Mouse (Mus musculus) midbrain, embryonic 11.5 days (tissue): ENCODE data around the gene Rab20. TPM values are rescaled to one million over a fixed set of nuclear protein-coding genes. Genes with fewer than 3 reads are reported as not detected.
A peak's percentile ranks its signal among the peaks of the same experiment; 100 is the strongest.

Experiments used
- ATAC-seq: fragments of 200-750 bp; cut with Nextera tagmentation; 2 replicates; pipeline ENCODE4 v1.8.0; 2017; ENCODE audit warnings: moderate TSS enrichment, moderate library complexity; ENCODE audit not compliant: low FRiP score
- DNase-seq: peaks from one replicate; pipeline ENCODE4 v3.0.0; 2015; ENCODE audit warnings: low spot score; ENCODE audit errors: missing footprints
- H3K27ac ChIP-seq: fragments of 300-500 bp; sonication (generic); 2 replicates; pipeline ENCODE4 v1.5.1; 2014; ENCODE audit warnings: low read depth, low read length
- H3K27me3 ChIP-seq: fragments of 300-500 bp; sonication (generic); 2 replicates; pipeline ENCODE4 v1.6.1; 2014; ENCODE audit warnings: mild to moderate bottlenecking, low read length, moderate library complexity, mixed read lengths; ENCODE audit not compliant: control insufficient read depth, insufficient read depth
- H3K36me3 ChIP-seq: fragments of 300-500 bp; sonication (generic); 2 replicates; pipeline ENCODE4 v1.6.1; 2014; ENCODE audit warnings: mild to moderate bottlenecking, low read length, moderate library complexity, mixed read lengths; ENCODE audit not compliant: control insufficient read depth, insufficient read depth
- H3K4me1 ChIP-seq: fragments of 300-500 bp; sonication (generic); 2 replicates; pipeline ENCODE4 v1.6.1; 2014; ENCODE audit warnings: low read length; ENCODE audit not compliant: control insufficient read depth, insufficient read depth
- H3K4me2 ChIP-seq: fragments of 300-500 bp; sonication (generic); 2 replicates; pipeline ENCODE4 v1.6.1; 2014; ENCODE audit warnings: mild to moderate bottlenecking, moderate library complexity
- H3K4me3 ChIP-seq: fragments of 300-500 bp; sonication (generic); 2 replicates; pipeline ENCODE4 v1.5.1; 2014; ENCODE audit warnings: low read depth, low read length
- H3K9ac ChIP-seq: fragments of 300-500 bp; sonication (generic); 2 replicates; pipeline ENCODE4 v1.6.1; 2014; ENCODE audit warnings: low read length
- H3K9me3 ChIP-seq: fragments of 300-500 bp; sonication (generic); 2 replicates; pipeline ENCODE4 v1.6.1; 2016; ENCODE audit warnings: low read length; ENCODE audit not compliant: control insufficient read depth
- WGBS: fragments of 180-500 bp; shearing (Covaris S2); extraction: QIAGEN DNeasy Blood & Tissue Kit; methylation state at CpG from one replicate; pipeline ENCODE4 v1.1.7; 2014; 5-methylcytosine and 5-hydroxymethylcytosine counted together
- polyA plus RNA-seq: library from polyadenylated mRNA; unstranded; fragments of >200 nt; fragmentation: Nextera tagmentation; extraction: Ambion mirVana; gene quantifications from 2 replicates; pipeline ENCODE4 v1.2.1, GENCODE M21; 2014

Rab20 gene
- polyA plus RNA-seq, 1 experiment from 2014 or later = 0.63 TPM

DNA sequence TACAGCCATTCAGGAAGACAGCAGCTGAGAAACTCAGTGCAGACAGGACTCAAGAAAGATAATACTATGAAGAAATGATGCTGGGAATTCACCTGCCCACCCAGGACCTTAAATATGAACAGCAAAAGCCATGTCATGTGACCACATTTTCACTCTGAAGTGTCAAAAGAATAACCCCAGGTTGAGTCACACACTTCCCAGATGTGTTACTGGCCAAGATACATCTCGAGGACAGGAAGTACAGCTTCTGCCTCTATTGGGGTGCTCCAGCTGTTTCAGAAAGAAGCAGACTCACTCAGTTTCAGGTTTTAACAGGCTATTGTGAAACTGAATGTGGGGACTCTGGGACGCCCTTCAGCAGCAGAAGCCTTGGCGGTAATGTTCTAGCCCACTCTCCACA, 26.0 kb downstream of the Rab20 start:
- WGBS = 71% methylated on average over 3 of the region's 3 CpGs
- H3K27me3 ChIP-seq = no peaks in the 10 kb centered on the region
- no peak overlapping the region for H3K27ac ChIP-seq
- no peak for ATAC-seq
- H3K9me3 ChIP-seq = no peaks in the 10 kb centered on the region
- peaks cover 24% of the 10 kb centered on the region for H3K4me1 ChIP-seq
- no peak overlapping the region for H3K4me3 ChIP-seq
- peak; percentile 78 for DNase-seq
- no peaks in the 10 kb centered on the region for H3K36me3 ChIP-seq
- no peak overlapping the region for H3K9ac ChIP-seq
- H3K4me2 ChIP-seq = no peak overlapping the region

DNA sequence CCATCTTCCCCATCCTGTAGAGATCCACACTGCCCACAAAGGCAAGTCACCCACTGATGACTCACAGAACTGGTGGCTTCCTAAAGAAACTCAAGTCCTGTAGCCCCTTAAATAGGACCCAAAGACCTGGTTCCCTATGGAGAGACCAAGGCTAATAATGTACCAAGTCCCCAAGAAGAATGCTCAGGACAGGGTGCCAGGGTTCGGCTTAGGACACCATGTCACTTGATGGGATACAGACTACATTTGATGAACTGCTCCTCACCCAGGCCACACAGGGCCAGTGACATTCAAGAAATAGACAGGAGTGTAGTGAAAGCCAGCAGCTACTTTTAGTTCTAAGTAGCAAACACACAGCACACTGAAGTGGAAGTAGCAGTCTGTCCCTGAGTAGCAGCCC, 26.4 kb downstream of the Rab20 start:
- H3K4me1 ChIP-seq = peaks cover 24% of the 10 kb centered on the region
- 94% methylated on average over 1 of the region's 1 CpGs for WGBS
- no peak overlapping the region for H3K27ac ChIP-seq

GRCm38 (mm10) chr8:11450184-11451113, 28.1 kb downstream of the Rab20 start:
- 31% methylated on average over 8 of the region's 8 CpGs for WGBS
- Histone ChIP-seq H3K4me1 (peaks cover 24% of the 10 kb centered on the region), H3K4me3 (no peak overlapping the region), H3K9me3 (no peaks in the 10 kb centered on the region), H3K36me3 (no peaks in the 10 kb centered on the region), H3K4me2 (no peak overlapping the region), H3K27me3 (no peaks in the 10 kb centered on the region), H3K9ac (no peak overlapping the region), H3K27ac (no peak overlapping the region)
- DNase-seq = peak; percentile 88
- no peak for ATAC-seq

More for the DNA sequence above, 26.4 kb downstream of the Rab20 start:
- Histone ChIP-seq H3K9ac (no peak overlapping the region), H3K9me3 (no peaks in the 10 kb centered on the region), H3K27me3 (no peaks in the 10 kb centered on the region), H3K4me3 (no peak overlapping the region), H3K4me2 (no peak overlapping the region), H3K36me3 (no peaks in the 10 kb centered on the region)
- DNase-seq = peak; percentile 65
- ATAC-seq = no peak

DNA sequence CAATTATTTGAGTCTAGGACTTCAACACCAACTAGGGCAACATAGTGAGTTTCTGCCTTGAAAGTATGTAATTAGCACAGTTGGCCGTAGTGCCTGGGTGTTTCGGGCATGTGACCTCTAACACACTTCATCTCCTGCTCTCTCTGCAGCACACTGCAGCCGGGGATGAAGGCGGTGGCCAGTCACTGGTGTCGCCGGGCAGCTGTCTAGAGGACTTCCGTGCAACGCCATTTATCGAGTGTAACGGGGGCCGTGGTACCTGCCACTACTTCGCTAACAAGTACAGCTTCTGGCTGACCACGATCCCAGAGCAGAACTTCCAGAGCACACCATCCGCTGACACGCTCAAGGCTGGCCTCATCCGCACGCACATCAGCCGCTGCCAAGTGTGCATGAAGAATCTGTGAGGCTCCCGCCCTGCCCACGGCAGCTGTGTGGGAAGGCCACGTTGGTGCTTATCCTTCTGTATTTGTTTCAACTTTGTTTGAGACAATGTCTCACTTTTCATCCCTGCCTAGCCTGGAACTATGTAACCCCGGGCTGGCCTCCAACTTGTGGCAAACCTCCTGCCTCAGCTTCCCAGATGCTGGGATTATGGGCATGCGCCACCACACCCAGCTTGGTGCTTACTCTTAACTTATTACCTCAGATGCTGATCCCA, 30.5 kb downstream of the Rab20 start:
- WGBS = 94% methylated on average over 23 of the region's 23 CpGs
- Histone ChIP-seq H3K27ac (no peak overlapping the region), H3K4me3 (no peak overlapping the region), H3K4me2 (no peak overlapping the region), H3K27me3 (no peaks in the 10 kb centered on the region), H3K9me3 (no peaks in the 10 kb centered on the region), H3K4me1 (peaks cover 12% of the 10 kb centered on the region), H3K9ac (no peak overlapping the region), H3K36me3 (no peaks in the 10 kb centered on the region)
- no peak for DNase-seq
- no peak for ATAC-seq

DNA sequence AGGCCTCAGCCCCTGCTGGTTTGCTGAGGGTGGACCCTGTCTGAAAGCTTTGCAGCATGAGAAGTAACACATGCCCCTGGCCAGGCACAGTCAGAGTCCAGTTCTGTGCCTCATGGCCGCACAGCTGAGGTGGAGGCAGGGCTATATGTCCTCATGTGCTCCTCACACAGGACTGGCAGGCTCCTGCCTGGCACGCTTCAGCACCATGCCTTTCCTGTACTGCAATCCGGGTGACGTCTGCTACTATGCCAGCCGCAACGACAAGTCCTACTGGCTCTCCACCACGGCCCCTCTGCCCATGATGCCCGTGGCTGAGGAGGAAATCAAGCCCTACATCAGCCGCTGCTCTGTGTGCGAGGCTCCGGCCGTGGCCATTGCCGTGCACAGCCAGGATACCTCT, 32.7 kb downstream of the Rab20 start:
- Histone ChIP-seq H3K4me2 (no peak overlapping the region), H3K27ac (no peak overlapping the region), H3K4me1 (peaks cover 4% of the 10 kb centered on the region; the same call in 1 of the 2 replicates), H3K27me3 (no peaks in the 10 kb centered on the region), H3K9me3 (no peaks in the 10 kb centered on the region), H3K9ac (no peak overlapping the region), H3K4me3 (no peak overlapping the region), H3K36me3 (no peaks in the 10 kb centered on the region)
- no peak for ATAC-seq
- DNase-seq = no peak
- 92% methylated on average over 13 of the region's 13 CpGs for WGBS

GRCm38 (mm10) chr8:11444216-11444615, 34.3 kb downstream of the Rab20 start:
- H3K9me3 ChIP-seq = no peaks in the 10 kb centered on the region
- WGBS = 90% methylated on average over 7 of the region's 7 CpGs
- DNase-seq (no peak), ATAC-seq (no peak)
- no peaks in the 10 kb centered on the region for H3K4me1 ChIP-seq
- no peak overlapping the region for H3K27ac ChIP-seq
- no peak overlapping the region for H3K9ac ChIP-seq
- H3K27me3 ChIP-seq = no peaks in the 10 kb centered on the region
- no peaks in the 10 kb centered on the region for H3K36me3 ChIP-seq
- H3K4me2 ChIP-seq = no peak overlapping the region
- H3K4me3 ChIP-seq = no peak overlapping the region

GRCm38 (mm10) chr8:11443611-11444010, 34.9 kb downstream of the Rab20 start:
- no peak for ATAC-seq
- Histone ChIP-seq H3K27me3 (no peaks in the 10 kb centered on the region), H3K4me1 (no peaks in the 10 kb centered on the region), H3K9ac (no peak overlapping the region), H3K9me3 (no peaks in the 10 kb centered on the region), H3K4me3 (no peak overlapping the region), H3K27ac (no peak overlapping the region), H3K4me2 (no peak overlapping the region), H3K36me3 (no peaks in the 10 kb centered on the region)
- 87% methylated on average over 9 of the region's 9 CpGs for WGBS
- no peak for DNase-seq

DNA sequence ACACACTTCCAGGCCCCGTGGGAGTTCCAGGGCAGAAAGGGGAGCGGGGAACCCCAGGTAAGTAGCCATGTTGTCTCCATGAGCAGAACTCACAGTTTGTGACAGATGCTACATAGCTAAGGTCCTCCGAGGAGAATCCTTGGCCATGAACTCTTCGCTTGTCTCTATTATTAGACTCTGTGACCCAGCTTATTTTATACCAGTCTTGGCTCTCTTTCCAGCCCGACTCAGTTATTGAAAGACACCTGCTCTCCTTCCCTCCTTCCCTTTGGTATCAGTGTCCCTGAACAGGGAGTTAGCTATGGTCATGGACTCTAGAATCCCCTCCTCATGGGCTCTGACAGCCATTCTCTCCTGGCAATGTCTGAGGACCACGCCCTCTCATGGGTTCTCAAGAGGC, 37.2 kb downstream of the Rab20 start:
- Histone ChIP-seq H3K9ac (no peak overlapping the region), H3K36me3 (no peaks in the 10 kb centered on the region), H3K4me2 (no peak overlapping the region), H3K4me3 (no peak overlapping the region), H3K9me3 (no peaks in the 10 kb centered on the region), H3K4me1 (no peaks in the 10 kb centered on the region), H3K27ac (no peak overlapping the region), H3K27me3 (no peaks in the 10 kb centered on the region)
- DNase-seq (no peak), ATAC-seq (no peak)
- whole genome bisulfite sequencing = 92% methylated on average over 6 of the region's 6 CpGs

- DNase-seq (no peak), ATAC-seq (no peak)
- no peaks in the 10 kb centered on the region for H3K27me3 ChIP-seq
- H3K4me3 ChIP-seq = no peak overlapping the region
- no peak overlapping the region for H3K9ac ChIP-seq
- H3K9me3 ChIP-seq = no peaks in the 10 kb centered on the region
- WGBS = 56% methylated on average over 12 of the region's 12 CpGs
- H3K4me2 ChIP-seq = no peak overlapping the region
- H3K4me1 ChIP-seq = no peaks in the 10 kb centered on the region
- H3K36me3 ChIP-seq = no peaks in the 10 kb centered on the region
- no peak overlapping the region for H3K27ac ChIP-seq
These were observed 40.6 kb downstream of the Rab20 start for GRCm38 (mm10) chr8:11437862-11438261.
